Mouse (Mus musculus) cortical plate, adult 2 months (tissue): ENCODE results near the gene Cyp24a1.

Experiments used
- CTCF ChIP-seq: fragments of 200-500 bp; IDR thresholded peaks from 2 replicates; pipeline ENCODE4 v1.5.1; 2011; ENCODE audit warnings: mild to moderate bottlenecking, control low read depth, low read length; ENCODE audit not compliant: insufficient read depth; ENCODE audit errors: extremely low read depth
- POLR2A ChIP-seq: fragments of 200-500 bp; IDR thresholded peaks from 2 replicates; pipeline ENCODE4 v1.6.1; 2011; ENCODE audit warnings: mild to moderate bottlenecking, low read length, control low read depth; ENCODE audit not compliant: insufficient read depth; ENCODE audit errors: extremely low read depth

GRCm38 (mm10) chr2:170520321-170520971 is 23.5 kb upstream of the Cyp24a1 start:
- peak; percentile 72 for TF ChIP-seq CTCF
- no peak for TF ChIP-seq POLR2A
